ENCODE assay signal across 7 mouse cellular contexts in the genomic region with DNA sequence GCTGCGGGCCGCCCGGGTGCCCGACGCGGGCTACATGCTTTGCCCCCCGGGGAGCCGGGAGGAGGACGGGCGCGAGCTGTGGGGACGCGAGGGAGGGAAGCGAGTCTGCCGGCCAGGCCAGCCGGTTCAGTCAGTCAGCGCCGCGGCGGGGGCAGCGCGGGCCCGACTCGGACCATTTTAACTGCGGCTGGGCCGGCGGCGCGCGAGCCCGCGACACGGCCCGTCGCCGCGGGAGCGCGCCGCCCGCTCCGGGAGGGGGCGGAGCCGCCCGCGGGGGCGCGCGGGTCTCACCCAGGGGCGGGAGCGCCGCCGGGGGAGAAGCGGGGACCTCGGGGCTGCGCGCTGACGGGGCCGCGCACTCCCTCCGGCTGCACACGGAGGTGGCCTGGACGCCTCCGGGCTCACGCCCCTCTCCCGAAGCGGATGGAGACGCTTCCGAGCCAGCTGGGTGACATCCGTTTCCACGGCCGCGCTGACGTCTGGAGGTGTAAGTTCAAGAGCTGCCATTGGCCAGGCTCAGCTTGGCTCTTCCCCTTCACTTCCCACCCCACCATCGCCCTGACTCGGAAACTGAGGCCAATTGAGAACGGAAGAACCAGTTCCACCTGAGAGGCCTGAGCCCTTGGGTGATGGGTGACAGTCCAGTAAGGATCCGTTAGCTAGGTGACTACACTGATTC. TPM values are rescaled to one million over a fixed set of nuclear protein-coding genes. Genes with fewer than 3 reads are reported as not detected.
DNase-seq lines count a peak whose midpoint lies in the region; ATAC-seq lines count a peak whose summit lies in the region.

No protein-coding gene starts in this region.

- no peaks in the 10 kb centered on the region for H3K9me3 ChIP-seq in embryonic facial prominence, embryonic 11.5 days (replicated peaks; ENCODE audit: control insufficient read depth, low read length)
- no peaks in the 10 kb centered on the region for H3K9me3 ChIP-seq in limb, embryonic 10.5 days (replicated peaks)
- H3K9me3 ChIP-seq in midbrain, embryonic 12.5 days = no peaks in the 10 kb centered on the region

- no peaks in the 10 kb centered on the region for H3K27me3 ChIP-seq in embryonic facial prominence, embryonic 11.5 days (ENCODE audit: control insufficient read depth, insufficient read depth, low read length)
- H3K27me3 ChIP-seq in limb, embryonic 10.5 days (ENCODE audit: low read depth, poor library complexity, severe bottlenecking) = no peaks in the 10 kb centered on the region
- no peaks in the 10 kb centered on the region for H3K27me3 ChIP-seq in midbrain, embryonic 12.5 days

- peak overlapping the region; percentile 97 for H3K27ac ChIP-seq in embryonic facial prominence, embryonic 11.5 days (replicated peaks; ENCODE audit: low read depth, low read length)
- peak overlapping the region; percentile 99 for H3K27ac ChIP-seq in limb, embryonic 10.5 days
- H3K27ac ChIP-seq in midbrain, embryonic 12.5 days (replicated peaks) = peak overlapping the region; percentile 99

- ATAC-seq in embryonic facial prominence, embryonic 11.5 days (replicated peaks; ENCODE audit: insufficient number of reproducible peaks, low FRiP score, low TSS enrichment, low read depth) = peak; percentile 83
- peak; percentile 82 for ATAC-seq in midbrain, embryonic 12.5 days (ENCODE audit: low FRiP score, low read depth)

- WGBS in embryonic facial prominence, embryonic 11.5 days = under 1% methylated on average over 52 of the region's 78 CpGs
- WGBS in limb, embryonic 10.5 days = 2% methylated on average over 71 of the region's 78 CpGs
- 1% methylated on average over 73 of the region's 78 CpGs for WGBS in midbrain, embryonic 12.5 days

- H3K4me3 ChIP-seq in embryonic facial prominence, embryonic 11.5 days (ENCODE audit: low read depth, low read length) = peak overlapping the region; percentile 76
- H3K4me3 ChIP-seq in limb, embryonic 10.5 days = peak overlapping the region; percentile 91
- peak overlapping the region; percentile 98 for H3K4me3 ChIP-seq in midbrain, embryonic 12.5 days

- H3K4me1 ChIP-seq in embryonic facial prominence, embryonic 11.5 days (ENCODE audit: control insufficient read depth, insufficient read depth, low read length) = no peaks in the 10 kb centered on the region
- H3K4me1 ChIP-seq in limb, embryonic 10.5 days = peaks cover 36% of the 10 kb centered on the region
- peaks cover 33% of the 10 kb centered on the region for H3K4me1 ChIP-seq in midbrain, embryonic 12.5 days

- H3K4me2 ChIP-seq in embryonic facial prominence, embryonic 11.5 days (ENCODE audit: low read depth, low read length) = peak overlapping the region; percentile 74
- H3K4me2 ChIP-seq in midbrain, embryonic 12.5 days (replicated peaks) = peak overlapping the region; percentile 75

- no peaks in the 10 kb centered on the region for H3K36me3 ChIP-seq in embryonic facial prominence, embryonic 11.5 days (replicated peaks; ENCODE audit: control insufficient read depth, insufficient read depth, low read depth, low read length)
- peaks cover 6% of the 10 kb centered on the region for H3K36me3 ChIP-seq in limb, embryonic 10.5 days
- H3K36me3 ChIP-seq in midbrain, embryonic 12.5 days = no peaks in the 10 kb centered on the region

- peak; percentile 91 for DNase-seq in adrenal gland, postnatal 14 days
- DNase-seq in embryonic facial prominence, embryonic 11.5 days (ENCODE audit: low spot score) = peak; percentile 83
- peak; percentile 99 for DNase-seq in heart, adult 11 months
- peak; percentile 87 for DNase-seq in kidney, adult 11 months
- peak; percentile 84 for DNase-seq in limb, embryonic 10.5 days (ENCODE audit: low spot score)
- peak; percentile 83 for DNase-seq in skeletal muscle tissue, adult 2 months (ENCODE audit: low read depth, low spot score)

- H3K9ac ChIP-seq in embryonic facial prominence, embryonic 11.5 days (replicated peaks; ENCODE audit: low read length) = peak overlapping the region; percentile 99
- H3K9ac ChIP-seq in midbrain, embryonic 12.5 days (replicated peaks) = peak overlapping the region; percentile 98

RNA-seq across cellular contexts. Expression of gene Fbxl17, which starts 0.5 kb away (rescaled TPM):
- 24.2 and 30.8 TPM in 2 replicates for total RNA-seq in adrenal gland, postnatal 14 days (2021)
- polyA plus RNA-seq in embryonic facial prominence, embryonic 11.5 days (2014; fragmentation: Nextera tagmentation; extraction: Ambion mirVana) = 6.4 and 7.7 TPM in 2 replicates
- polyA plus RNA-seq in limb, embryonic 10.5 days (2016; fragmentation: Nextera tagmentation; extraction: Ambion mirVana) = 4.4 and 4.6 TPM in 2 replicates
- polyA plus RNA-seq in midbrain, embryonic 12.5 days (2016; fragmentation: Nextera tagmentation; extraction: Ambion mirVana) = 27.0 and 37.1 TPM in 2 replicates

Comparison
In these comparisons a context has a peak if more than half of its experiments do, and no peak if none do; other contexts are left out.
1. Peak in every context shown above with its lines: DNase-seq, ATAC-seq, H3K4me3 ChIP-seq and H3K27ac ChIP-seq.